Mouse (Mus musculus) MEL (cell line): ENCODE measurements around the gene Gm11559.

Experiments used
- ETS1 ChIP-seq: IDR thresholded peaks from 2 replicates; pipeline ENCODE4 v1.6.1; 2012; ENCODE audit warnings: low read depth, mild to moderate bottlenecking, inconsistent platforms, low read length, improper control_type of control experiment, moderate library complexity
- JUND ChIP-seq: IDR thresholded peaks from 2 replicates; pipeline ENCODE4 v1.6.1; 2011; ENCODE audit warnings: low read depth, mild to moderate bottlenecking, improper control_type of control experiment, low read length
- POLR2A ChIP-seq, 2 experiments: IDR thresholded peaks; 2 replicates each; pipeline ENCODE4 v1.6.1; 2011 to 2012; ENCODE audit warnings: low read length in 2 of 2, mild to moderate bottlenecking in 2 of 2, control low read depth in 1 of 2, improper control_type of control experiment in 1 of 2, low read depth in 1 of 2, moderate library complexity in 1 of 2; ENCODE audit not compliant: control insufficient read depth in 1 of 2, insufficient read depth in 1 of 2, poor library complexity in 1 of 2
- POLR2AphosphoS2 ChIP-seq: IDR thresholded peaks from 2 replicates; pipeline ENCODE4 v1.6.1; 2011; ENCODE audit warnings: low read length, improper control_type of control experiment
- UBTF ChIP-seq: IDR thresholded peaks from 2 replicates; pipeline ENCODE4 v1.6.1; 2012; ENCODE audit warnings: low read depth, mild to moderate bottlenecking, inconsistent platforms, low read length, improper control_type of control experiment, moderate library complexity, borderline replicate concordance; ENCODE audit not compliant: insufficient read depth
- ZC3H11A ChIP-seq: IDR thresholded peaks from 2 replicates; pipeline ENCODE4 v1.6.1; 2012; ENCODE audit warnings: low read depth, mild to moderate bottlenecking, inconsistent platforms, low read length, improper control_type of control experiment
- ZKSCAN1 ChIP-seq: IDR thresholded peaks from 2 replicates; pipeline ENCODE4 v1.6.1; 2012; ENCODE audit warnings: low read depth, mild to moderate bottlenecking, inconsistent platforms, low read length, improper control_type of control experiment, moderate library complexity

DNA sequence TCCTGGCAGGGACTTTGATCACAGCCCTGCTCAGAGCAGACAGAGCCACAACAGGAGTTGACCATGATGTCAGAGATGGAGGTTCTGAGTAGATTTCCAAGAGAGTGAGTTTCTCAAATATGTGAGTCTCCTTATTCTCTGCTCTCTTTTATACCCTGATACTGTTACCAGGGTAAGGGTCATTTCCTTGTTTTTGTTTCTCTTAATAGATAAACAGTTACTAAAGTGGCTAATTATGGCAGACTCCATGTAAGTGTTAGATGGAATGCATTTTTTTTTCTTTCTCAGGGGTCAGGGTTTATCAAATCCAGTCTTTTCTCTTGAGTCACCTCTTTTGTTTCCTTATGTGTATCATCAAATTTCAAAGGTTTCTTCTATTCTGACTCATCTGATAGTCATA lies 12.8 kb upstream of the Gm11559 start, which contains the start of gene Krtap4-16:
- TF ChIP-seq ETS1 (no peak), JUND (no peak), POLR2AphosphoS2 (no peak), POLR2A (IDR thresholded peaks at IDR 0.05; ENCODE audit: control insufficient read depth in 1 of 2, insufficient read depth in 1 of 2, low read depth in 1 of 2, low read length in 2 of 2, poor library complexity in 1 of 2) (no peak), ZC3H11A (no peak), ZKSCAN1 (no peak), UBTF (no peak)
